Mouse (Mus musculus): ENCODE measurements around the gene Dag1. TPM values are rescaled to one million over a fixed set of nuclear protein-coding genes. Genes with fewer than 3 reads are reported as not detected.

Dag1 gene
- polyA plus RNA-seq (2016; fragmentation: Nextera tagmentation; extraction: Ambion mirVana) = 62.7 and 67.9 TPM in 2 replicates

- H3K4me1 ChIP-seq = peaks cover 30% of the 10 kb centered on the region
- peak within 1 kb of the TSS; percentile 93 for H3K27ac ChIP-seq
- peak; percentile 99 for ATAC-seq (ENCODE audit: low FRiP score)
- no peaks in the 10 kb centered on the region for H3K9me3 ChIP-seq
- H3K36me3 ChIP-seq (replicated peaks) = no peaks in the 10 kb centered on the region
- peak within 1 kb of the TSS; percentile 95 for H3K9ac ChIP-seq
- WGBS = 0% methylated on average over 71 of the region's 71 CpGs
- no peaks in the 10 kb centered on the region for H3K27me3 ChIP-seq
- H3K4me2 ChIP-seq = peak within 1 kb of the TSS; percentile 68
- peak within 1 kb of the TSS; percentile 96 for H3K4me3 ChIP-seq (replicated peaks)
Observed at GRCm38 (mm10) chr9:108263690-108264190, at the start of gene Dag1. TSS of gene Dag1 (minus strand) at chr9:108263958.

DNA sequence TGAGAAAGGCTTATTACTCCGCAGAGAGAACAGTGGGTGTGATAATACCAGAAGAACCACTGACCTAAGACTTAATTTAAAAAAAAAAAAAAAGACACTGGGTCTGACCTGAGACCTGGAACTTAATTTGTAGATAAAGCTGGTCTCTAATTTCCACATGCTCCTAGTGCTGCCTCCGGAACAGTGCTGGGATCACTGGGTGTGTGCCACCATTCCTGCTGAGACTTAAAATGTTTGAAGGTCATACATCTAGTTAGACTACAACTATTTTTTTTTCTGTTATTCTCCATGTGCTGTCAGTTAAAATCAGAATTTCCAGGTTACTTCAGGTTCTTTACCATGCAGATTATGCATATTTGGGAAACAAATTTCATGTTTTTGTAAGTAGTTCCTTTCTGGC, 44.4 kb upstream of the Dag1 start:
- no peak for ATAC-seq (ENCODE audit: low FRiP score)
- H3K27me3 ChIP-seq = no peaks in the 10 kb centered on the region
- H3K9ac ChIP-seq = 0 out of 2 replicates have a peak overlapping the region, but pooled peaks have one; percentile 38
- H3K4me1 ChIP-seq = peaks cover 40% of the 10 kb centered on the region
- 71% methylated on average over 2 of the region's 2 CpGs for WGBS
- peak overlapping the region; percentile 57 for H3K4me2 ChIP-seq
- no peak overlapping the region for H3K27ac ChIP-seq
- H3K36me3 ChIP-seq (replicated peaks) = peaks cover 8% of the 10 kb centered on the region
- H3K9me3 ChIP-seq = no peaks in the 10 kb centered on the region
- H3K4me3 ChIP-seq (replicated peaks) = peak overlapping the region; percentile 94

DNA sequence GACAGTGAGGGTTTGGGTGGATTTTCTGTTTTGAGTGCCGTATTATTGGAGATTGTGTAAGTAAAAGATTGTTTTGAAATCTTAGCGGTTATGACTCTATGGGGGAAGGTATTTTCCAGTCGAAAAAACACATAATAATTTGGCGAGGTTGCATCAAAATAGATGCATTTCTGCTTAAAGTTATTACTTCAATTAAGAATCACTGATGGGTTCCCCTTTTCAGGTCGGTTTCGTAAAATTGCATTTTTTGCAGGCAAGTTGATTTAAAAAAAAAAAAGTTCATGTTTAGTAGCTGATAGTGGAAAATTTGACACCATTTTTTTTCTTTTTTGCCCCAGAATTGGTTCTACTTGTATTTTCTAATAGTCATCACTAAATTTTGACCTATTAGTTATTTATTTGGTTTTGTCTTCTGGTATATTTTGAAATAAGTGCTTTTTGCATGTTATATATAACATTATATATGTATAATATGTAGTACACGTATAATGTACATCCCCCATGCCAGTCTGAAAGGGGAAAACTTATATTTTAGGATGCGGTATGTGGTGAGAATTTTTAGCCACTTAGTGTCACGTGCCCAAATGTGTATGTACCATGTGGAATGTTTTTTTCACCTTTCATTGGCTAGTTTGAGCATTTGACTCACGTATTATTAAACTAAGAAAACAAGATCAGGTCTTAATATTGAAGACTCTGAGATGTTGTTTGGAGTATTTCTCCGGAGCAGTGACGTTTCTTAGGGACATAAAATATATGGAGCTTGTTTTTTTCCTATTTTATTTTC, 43.5 kb upstream of the Dag1 start:
- peaks cover 40% of the 10 kb centered on the region for H3K4me1 ChIP-seq

GRCm38 (mm10) chr9:108306571-108306980, 42.8 kb upstream of the Dag1 start:
- H3K9ac ChIP-seq = peak overlapping the region; percentile 96
- peaks cover 20% of the 10 kb centered on the region for H3K36me3 ChIP-seq (replicated peaks)
- peak overlapping the region; percentile 57 for H3K4me2 ChIP-seq
- peak overlapping the region; percentile 100 for H3K27ac ChIP-seq
- under 1% methylated on average over 49 of the region's 51 CpGs for WGBS
- H3K27me3 ChIP-seq = no peaks in the 10 kb centered on the region
- ATAC-seq (ENCODE audit: low FRiP score) = peak; percentile 77
- H3K4me1 ChIP-seq = peaks cover 40% of the 10 kb centered on the region
- H3K4me3 ChIP-seq (replicated peaks) = peak overlapping the region; percentile 94
- no peaks in the 10 kb centered on the region for H3K9me3 ChIP-seq

More for the DNA sequence above, 43.5 kb upstream of the Dag1 start:
- ATAC-seq (ENCODE audit: low FRiP score) = no peak
- Histone ChIP-seq H3K27me3 (no peaks in the 10 kb centered on the region), H3K4me2 (peak overlapping the region; percentile 57), H3K4me3 (replicated peaks) (peak overlapping the region; percentile 94), H3K9ac (peak overlapping the region; percentile 96), H3K9me3 (no peaks in the 10 kb centered on the region), H3K27ac (peak overlapping the region; percentile 100), H3K36me3 (replicated peaks) (peaks cover 17% of the 10 kb centered on the region)
- 29% methylated on average over 12 of the region's 12 CpGs for WGBS

- ATAC-seq (ENCODE audit: low FRiP score) = peak; percentile 97
- Histone ChIP-seq H3K27me3 (no peaks in the 10 kb centered on the region), H3K4me1 (peaks cover 38% of the 10 kb centered on the region), H3K36me3 (replicated peaks) (peaks cover 26% of the 10 kb centered on the region), H3K27ac (peak within 1 kb of the TSS; percentile 100), H3K4me3 (replicated peaks) (peak within 1 kb of the TSS; percentile 94), H3K9me3 (no peaks in the 10 kb centered on the region), H3K9ac (peak within 1 kb of the TSS; percentile 96), H3K4me2 (peak within 1 kb of the TSS; percentile 90)
- under 1% methylated on average over 81 of the region's 81 CpGs for WGBS
Observed at GRCm38 (mm10) chr9:108305629-108306520, 42.1 kb upstream of the Dag1 start, which contains the start of the genes Rhoa and Tcta. TSS of gene Rhoa (plus strand) at chr9:108306129. TSS of gene Tcta (minus strand) at chr9:108306160.

DNA sequence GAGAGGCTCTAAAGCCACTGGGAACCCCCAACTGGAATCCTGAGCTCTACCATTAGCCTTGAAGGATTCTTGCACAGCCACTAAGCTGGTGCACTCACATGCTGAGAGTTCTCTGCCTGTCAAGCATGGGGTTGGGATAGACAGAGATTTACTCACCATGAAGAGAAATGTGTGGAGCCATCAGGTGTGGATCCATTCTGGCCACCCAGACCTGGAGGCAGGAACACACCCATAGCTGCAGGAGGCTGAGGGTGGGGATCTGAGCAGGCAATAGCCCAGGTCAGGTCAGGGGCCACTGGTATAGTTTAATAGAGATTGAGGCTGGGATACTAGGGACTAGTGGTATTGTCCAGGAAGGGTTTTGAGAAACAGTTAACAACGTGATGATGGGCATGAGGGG, 41.4 kb upstream of the Dag1 start:
- Histone ChIP-seq H3K4me2 (peak overlapping the region; percentile 90), H3K4me1 (peaks cover 34% of the 10 kb centered on the region), H3K27ac (peak overlapping the region; percentile 100), H3K4me3 (replicated peaks) (peak overlapping the region; percentile 94), H3K9ac (peak overlapping the region; percentile 86), H3K9me3 (no peaks in the 10 kb centered on the region), H3K36me3 (replicated peaks) (peaks cover 26% of the 10 kb centered on the region), H3K27me3 (no peaks in the 10 kb centered on the region)
- no peak for ATAC-seq (ENCODE audit: low FRiP score)
- WGBS = 15% methylated on average over 1 of the region's 1 CpGs

DNA sequence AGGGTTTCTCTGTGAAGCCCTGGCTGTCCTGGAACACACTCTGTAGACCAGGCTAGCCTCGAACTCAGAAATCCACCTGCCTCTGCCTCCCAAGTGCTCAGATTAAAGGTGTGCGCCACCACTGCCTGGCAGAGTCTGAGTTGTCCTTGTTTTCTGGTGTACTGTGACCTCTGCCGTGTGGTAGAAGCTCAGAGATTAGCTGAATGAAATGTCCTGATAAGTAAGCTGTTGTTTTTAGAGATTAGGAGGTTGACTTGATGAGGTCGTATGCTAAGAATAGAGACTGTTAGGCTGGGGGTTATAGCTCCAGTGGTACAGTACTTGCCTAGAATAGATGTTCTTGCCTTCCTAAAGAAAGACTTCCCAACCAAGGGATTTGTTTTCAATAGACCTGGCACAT, 41.0 kb upstream of the Dag1 start:
- Histone ChIP-seq H3K4me3 (replicated peaks) (peak overlapping the region; percentile 94), H3K9ac (peak overlapping the region; percentile 86; the same call in 1 of the 2 replicates), H3K36me3 (replicated peaks) (peaks cover 26% of the 10 kb centered on the region), H3K4me1 (peaks cover 34% of the 10 kb centered on the region), H3K27me3 (no peaks in the 10 kb centered on the region), H3K27ac (no peak overlapping the region), H3K4me2 (peak overlapping the region; percentile 90), H3K9me3 (no peaks in the 10 kb centered on the region)
- ATAC-seq (ENCODE audit: low FRiP score) = no peak
- 87% methylated on average over 4 of the region's 4 CpGs for WGBS

GRCm38 (mm10) chr9:108301853-108302252, 38.1 kb upstream of the Dag1 start:
- 81% methylated on average over 3 of the region's 3 CpGs for whole genome bisulfite sequencing
- no peaks in the 10 kb centered on the region for H3K27me3 ChIP-seq
- H3K27ac ChIP-seq = no peak overlapping the region
- H3K9me3 ChIP-seq = no peaks in the 10 kb centered on the region
- H3K4me1 ChIP-seq = peaks cover 22% of the 10 kb centered on the region
- no peak for ATAC-seq (ENCODE audit: low FRiP score)
- H3K4me2 ChIP-seq = no peak overlapping the region
- H3K9ac ChIP-seq = no peak overlapping the region
- peaks cover 30% of the 10 kb centered on the region for H3K36me3 ChIP-seq (replicated peaks)
- no peak overlapping the region for H3K4me3 ChIP-seq (replicated peaks)

DNA sequence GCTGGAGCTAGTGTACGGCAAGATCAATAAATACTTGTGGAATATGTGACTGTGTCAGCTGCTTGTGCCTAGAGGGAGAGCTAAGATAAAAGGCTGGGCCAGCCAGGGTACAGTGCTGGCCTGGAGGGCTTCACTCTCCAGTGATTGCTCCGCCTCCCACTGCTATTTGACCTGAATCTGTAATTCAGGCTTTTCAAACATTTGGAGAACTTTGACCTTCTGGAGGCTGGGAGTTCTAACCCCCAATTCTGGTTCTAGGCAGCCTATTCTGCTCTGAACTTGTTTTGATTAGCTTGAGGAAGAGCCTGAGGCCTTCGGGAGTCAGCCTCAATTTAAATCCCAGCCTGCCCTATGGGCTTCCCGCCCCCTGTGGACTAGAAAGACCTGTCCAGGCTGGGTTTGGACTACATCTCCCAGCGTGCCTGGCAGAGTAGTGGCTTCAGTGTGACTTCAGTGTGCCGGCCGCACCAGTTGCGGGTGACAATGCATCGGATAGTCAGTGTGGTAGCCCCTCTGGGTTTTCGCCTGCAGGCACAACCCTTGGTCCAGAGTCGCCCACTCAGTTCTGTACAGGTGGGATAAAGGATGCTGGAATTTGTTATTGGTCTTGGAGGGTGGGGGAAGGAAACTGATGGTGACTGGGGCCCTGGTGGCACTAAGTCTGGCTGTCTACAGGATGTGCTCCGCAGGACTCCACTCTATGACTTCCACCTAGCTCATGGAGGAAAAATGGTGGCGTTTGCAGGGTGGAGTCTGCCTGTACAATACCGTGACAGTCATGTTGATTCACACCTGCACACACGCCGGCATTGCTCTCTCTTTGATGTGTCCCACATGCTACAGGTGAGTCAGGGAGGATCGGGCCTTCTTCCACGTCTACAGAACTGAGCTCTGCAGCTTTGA, 32.9 kb upstream of the Dag1 start, which contains the start of gene Amt:
Gene Amt, plus strand, starts transcription at position 401 of the 903 bp plus-strand sequence.
- Histone ChIP-seq H3K4me2 (peak within 1 kb of the TSS; percentile 53), H3K4me3 (replicated peaks) (peak within 1 kb of the TSS; percentile 36), H3K9ac (peak within 1 kb of the TSS; percentile 50), H3K9me3 (no peaks in the 10 kb centered on the region), H3K36me3 (replicated peaks) (peaks cover 32% of the 10 kb centered on the region), H3K4me1 (peaks cover 22% of the 10 kb centered on the region), H3K27me3 (no peaks in the 10 kb centered on the region), H3K27ac (peak within 1 kb of the TSS; percentile 74)
- WGBS = 15% methylated on average over 18 of the region's 18 CpGs
- peak; percentile 75 for ATAC-seq (ENCODE audit: low FRiP score)

DNA sequence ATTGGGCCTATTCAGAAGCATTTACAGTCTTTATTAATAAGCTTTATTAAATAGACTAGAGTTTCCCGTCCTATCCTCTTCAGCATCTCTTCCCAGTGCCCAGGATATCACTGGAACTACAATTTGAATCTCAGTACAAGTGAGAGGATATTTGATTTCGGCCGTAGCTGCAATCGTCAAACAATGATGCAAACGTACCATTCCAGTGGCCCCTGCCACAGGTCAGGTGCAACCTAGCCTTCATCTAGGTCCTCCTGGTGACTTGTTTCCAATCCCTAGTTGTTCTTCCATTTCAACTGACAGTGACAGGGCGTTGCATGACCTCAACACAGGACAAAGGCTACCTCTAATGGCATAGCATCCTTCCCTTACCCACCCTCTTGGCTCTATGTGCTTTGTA, 27.0 kb upstream of the Dag1 start:
- H3K9ac ChIP-seq = peak overlapping the region; percentile 44
- H3K4me3 ChIP-seq (replicated peaks) = peak overlapping the region; percentile 49
- H3K27ac ChIP-seq = 0 out of 2 replicates have a peak overlapping the region, but pooled peaks have one; percentile 92
- no peaks in the 10 kb centered on the region for H3K9me3 ChIP-seq
- no peaks in the 10 kb centered on the region for H3K27me3 ChIP-seq
- H3K4me1 ChIP-seq = peaks cover 9% of the 10 kb centered on the region
- peak overlapping the region; percentile 57 for H3K4me2 ChIP-seq
- peaks cover 22% of the 10 kb centered on the region for H3K36me3 ChIP-seq (replicated peaks)
- WGBS = 50% methylated on average over 6 of the region's 6 CpGs
- ATAC-seq (ENCODE audit: low FRiP score) = peak; percentile 19; the same call in 1 of the 2 replicates
